Comparison of ENCODE assay signal across 8 mouse cellular contexts in genomic region chr11:17952791-17953190, GRCm38 (mm10). TPM values are rescaled to one million over a fixed set of nuclear protein-coding genes. Genes with fewer than 3 reads are reported as not detected.
A peak's percentile ranks its signal among the peaks of the same experiment; 100 is the strongest.
DNase-seq lines count a peak whose midpoint lies in the region; ATAC-seq lines count a peak whose summit lies in the region.

No protein-coding gene starts in this region.

- peak overlapping the region; percentile 60 for H3K4me2 ChIP-seq in lung, embryonic 15.5 days
- H3K4me2 ChIP-seq in stomach, embryonic 14.5 days (replicated peaks; ENCODE audit: low read depth, low read length) = peak overlapping the region; percentile 61

- H3K36me3 ChIP-seq in lung, embryonic 15.5 days = peaks cover 17% of the 10 kb centered on the region
- H3K36me3 ChIP-seq in embryonic facial prominence, embryonic 10.5 days (replicated peaks) = peaks cover 41% of the 10 kb centered on the region
- peaks cover 42% of the 10 kb centered on the region for H3K36me3 ChIP-seq in limb, embryonic 10.5 days
- peaks cover 14% of the 10 kb centered on the region; the same call in 1 of the 2 replicates for H3K36me3 ChIP-seq in stomach, embryonic 14.5 days (ENCODE audit: control insufficient read depth, insufficient read depth, low read length)

- peaks cover 22% of the 10 kb centered on the region for H3K4me1 ChIP-seq in lung, embryonic 15.5 days
- peaks cover 9% of the 10 kb centered on the region for H3K4me1 ChIP-seq in embryonic facial prominence, embryonic 10.5 days
- no peaks in the 10 kb centered on the region for H3K4me1 ChIP-seq in limb, embryonic 10.5 days
- peaks cover 6% of the 10 kb centered on the region; the same call in 1 of the 2 replicates for H3K4me1 ChIP-seq in stomach, embryonic 14.5 days (ENCODE audit: control insufficient read depth, insufficient read depth, low read length)

- no peaks in the 10 kb centered on the region for H3K9me3 ChIP-seq in lung, embryonic 15.5 days
- no peaks in the 10 kb centered on the region for H3K9me3 ChIP-seq in embryonic facial prominence, embryonic 10.5 days
- no peaks in the 10 kb centered on the region for H3K9me3 ChIP-seq in limb, embryonic 10.5 days (replicated peaks)
- H3K9me3 ChIP-seq in stomach, embryonic 14.5 days (ENCODE audit: control insufficient read depth, low read depth, low read length) = no peaks in the 10 kb centered on the region

- H3K27ac ChIP-seq in lung, embryonic 15.5 days = peak overlapping the region; percentile 98; the same call in 1 of the 2 replicates
- H3K27ac ChIP-seq in embryonic facial prominence, embryonic 10.5 days (replicated peaks) = peak overlapping the region; percentile 98
- H3K27ac ChIP-seq in limb, embryonic 10.5 days = peak overlapping the region; percentile 99
- peak overlapping the region; percentile 98; the same call in 1 of the 2 replicates for H3K27ac ChIP-seq in stomach, embryonic 14.5 days (ENCODE audit: low read length)

- no peak for DNase-seq in lung, postnatal 4 days
- no peak for DNase-seq in embryonic facial prominence, embryonic 10.5 days (ENCODE audit: low spot score)
- DNase-seq in limb, embryonic 10.5 days (ENCODE audit: low spot score) = no peak
- no peak for DNase-seq in adrenal gland, postnatal 10 days
- DNase-seq in urinary bladder, postnatal 10 days (ENCODE audit: low spot score) = no peak
- no peak for DNase-seq in cerebellum, adult 8-10 months

- whole genome bisulfite sequencing in lung, embryonic 15.5 days = 0% methylated on average over 3 of the region's 3 CpGs
- 5% methylated on average over 3 of the region's 3 CpGs for WGBS in embryonic facial prominence, embryonic 10.5 days
- WGBS in limb, embryonic 10.5 days = 2% methylated on average over 3 of the region's 3 CpGs
- WGBS in stomach, embryonic 14.5 days = 2% methylated on average over 3 of the region's 3 CpGs

- no peak for ATAC-seq in lung, embryonic 15.5 days (ENCODE audit: borderline replicate concordance, extremely low read depth, low FRiP score, low TSS enrichment)
- no peak for ATAC-seq in stomach, embryonic 14.5 days (ENCODE audit: insufficient number of reproducible peaks, insufficient read depth, low FRiP score, low read depth)

- peak overlapping the region; percentile 100 for H3K4me3 ChIP-seq in lung, embryonic 15.5 days
- H3K4me3 ChIP-seq in embryonic facial prominence, embryonic 10.5 days = peak overlapping the region; percentile 93
- H3K4me3 ChIP-seq in limb, embryonic 10.5 days = peak overlapping the region; percentile 100
- H3K4me3 ChIP-seq in stomach, embryonic 14.5 days (ENCODE audit: low read depth, low read length) = peak overlapping the region; percentile 100

- peak overlapping the region; percentile 99 for H3K9ac ChIP-seq in lung, embryonic 15.5 days
- H3K9ac ChIP-seq in stomach, embryonic 14.5 days (replicated peaks; ENCODE audit: low read depth, low read length) = peak overlapping the region; percentile 96

- H3K27me3 ChIP-seq in lung, embryonic 15.5 days = no peaks in the 10 kb centered on the region
- H3K27me3 ChIP-seq in embryonic facial prominence, embryonic 10.5 days (replicated peaks; ENCODE audit: low read depth, poor library complexity, severe bottlenecking) = no peaks in the 10 kb centered on the region
- H3K27me3 ChIP-seq in limb, embryonic 10.5 days (ENCODE audit: low read depth, poor library complexity, severe bottlenecking) = no peaks in the 10 kb centered on the region
- H3K27me3 ChIP-seq in stomach, embryonic 14.5 days (ENCODE audit: control insufficient read depth, insufficient read depth, low read length) = no peaks in the 10 kb centered on the region

RNA-seq across cellular contexts. Expression of gene Etaa1, which starts 0.9 kb away (rescaled TPM):
- polyA plus RNA-seq in lung, embryonic 15.5 days (2015; fragmentation: Nextera tagmentation; extraction: Ambion mirVana) = 12.1 and 12.7 TPM in 2 replicates
- 13.8 and 15.1 TPM in 2 replicates for polyA plus RNA-seq in embryonic facial prominence, embryonic 10.5 days (2016; fragmentation: Nextera tagmentation; extraction: Ambion mirVana)
- polyA plus RNA-seq in limb, embryonic 10.5 days (2016; fragmentation: Nextera tagmentation; extraction: Ambion mirVana) = 13.8 and 15.1 TPM in 2 replicates
- polyA plus RNA-seq in stomach, embryonic 14.5 days (2014; fragmentation: Nextera tagmentation; extraction: Ambion mirVana) = 17.0 and 17.4 TPM in 2 replicates
- 1 to 10 TPM; 6.8 to 9.2 TPM for total RNA-seq in adrenal gland, postnatal 10 days (2021)
